Mouse (Mus musculus) midbrain, embryonic 15.5 days (tissue): Measurements from ENCODE around the gene Asap3. TPM values are rescaled to one million over a fixed set of nuclear protein-coding genes. Genes with fewer than 3 reads are reported as not detected.

ENCODE experiments used
- ATAC-seq: fragments of 200-750 bp; cut with Nextera tagmentation; replicated peaks from 2 replicates; pipeline ENCODE4 v1.8.0; 2017; ENCODE audit warnings: moderate TSS enrichment
- H3K27ac ChIP-seq: fragments of 300-500 bp; sonication (generic); 2 replicates; pipeline ENCODE4 v1.5.1; 2015; ENCODE audit warnings: mild to moderate bottlenecking, inconsistent platforms
- H3K27me3 ChIP-seq: fragments of 300-500 bp; sonication (generic); replicated peaks from 2 replicates; pipeline ENCODE4 v1.6.1; 2015; ENCODE audit warnings: inconsistent platforms
- H3K36me3 ChIP-seq: fragments of 300-500 bp; sonication (generic); replicated peaks from 2 replicates; pipeline ENCODE4 v1.6.1; 2015; ENCODE audit warnings: inconsistent platforms
- H3K4me1 ChIP-seq: fragments of 300-500 bp; sonication (generic); 2 replicates; pipeline ENCODE4 v1.6.1; 2015; ENCODE audit warnings: inconsistent platforms
- H3K4me2 ChIP-seq: fragments of 300-500 bp; sonication (generic); 2 replicates; pipeline ENCODE4 v1.6.1; 2015; ENCODE audit warnings: inconsistent platforms, mild to moderate bottlenecking, moderate library complexity
- H3K4me3 ChIP-seq: fragments of 300-500 bp; sonication (generic); 2 replicates; pipeline ENCODE4 v1.5.1; 2015; ENCODE audit warnings: mild to moderate bottlenecking, inconsistent platforms
- H3K9ac ChIP-seq: fragments of 300-500 bp; sonication (generic); 2 replicates; pipeline ENCODE4 v1.6.1; 2015; ENCODE audit warnings: mild to moderate bottlenecking, inconsistent platforms
- H3K9me3 ChIP-seq: fragments of 300-500 bp; sonication (generic); 2 replicates; pipeline ENCODE4 v1.6.1; 2016; ENCODE audit warnings: inconsistent platforms
- WGBS: fragments of 180-500 bp; shearing (Covaris S2); methylation state at CpG from one replicate; pipeline ENCODE4 v1.1.7; 2015; ENCODE audit warnings: mixed read lengths; 5-methylcytosine and 5-hydroxymethylcytosine counted together
- polyA plus RNA-seq: library from polyadenylated mRNA; unstranded; fragments of >200 nt; fragmentation: Nextera tagmentation; extraction: Ambion mirVana; gene quantifications from 2 replicates; pipeline ENCODE4 v1.2.1, GENCODE M21; 2015

Gene Asap3
- polyA plus RNA-seq, 1 experiment from 2014 or later: 5.1 TPM

GRCm38 (mm10) chr4:136186739-136187472, 19.3 kb upstream of the Asap3 start:
- ATAC-seq: no peak
- H3K27ac ChIP-seq: no peak overlapping the region
- H3K9me3 ChIP-seq: no peaks in the 10 kb centered on the region
- H3K4me2 ChIP-seq: no peak overlapping the region
- no peaks in the 10 kb centered on the region for H3K27me3 ChIP-seq
- no peak overlapping the region for H3K4me3 ChIP-seq
- 84% methylated on average over 23 of the region's 23 CpGs for WGBS
- H3K36me3 ChIP-seq: no peaks in the 10 kb centered on the region
- H3K4me1 ChIP-seq: no peaks in the 10 kb centered on the region
- no peak overlapping the region for H3K9ac ChIP-seq

GRCm38 (mm10) chr4:136188973-136189737, 17.0 kb upstream of the Asap3 start:
- ATAC-seq: no peak
- H3K4me2 ChIP-seq: no peak overlapping the region
- no peak overlapping the region for H3K9ac ChIP-seq
- no peak overlapping the region for H3K27ac ChIP-seq
- H3K4me1 ChIP-seq: no peaks in the 10 kb centered on the region
- WGBS: 83% methylated on average over 6 of the region's 6 CpGs
- no peaks in the 10 kb centered on the region for H3K27me3 ChIP-seq
- no peaks in the 10 kb centered on the region for H3K36me3 ChIP-seq
- H3K9me3 ChIP-seq: no peaks in the 10 kb centered on the region
- no peak overlapping the region for H3K4me3 ChIP-seq

- no peaks in the 10 kb centered on the region for H3K36me3 ChIP-seq
- no peak overlapping the region for H3K4me3 ChIP-seq
- H3K9ac ChIP-seq: no peak overlapping the region
- no peaks in the 10 kb centered on the region for H3K4me1 ChIP-seq
- H3K9me3 ChIP-seq: no peaks in the 10 kb centered on the region
- H3K27me3 ChIP-seq: no peaks in the 10 kb centered on the region
- no peak for ATAC-seq
- H3K27ac ChIP-seq: no peak overlapping the region
- no peak overlapping the region for H3K4me2 ChIP-seq
- 84% methylated on average over 8 of the region's 8 CpGs for WGBS
Observed at GRCm38 (mm10) chr4:136189912-136190311, 16.3 kb upstream of the Asap3 start.

- no peak overlapping the region for H3K4me3 ChIP-seq
- H3K9me3 ChIP-seq: no peaks in the 10 kb centered on the region
- no peak overlapping the region for H3K27ac ChIP-seq
- H3K27me3 ChIP-seq: no peaks in the 10 kb centered on the region
- no peak overlapping the region for H3K4me2 ChIP-seq
- no peak for ATAC-seq
- H3K4me1 ChIP-seq: no peaks in the 10 kb centered on the region
- H3K9ac ChIP-seq: no peak overlapping the region
- H3K36me3 ChIP-seq: no peaks in the 10 kb centered on the region
- WGBS: 93% methylated on average over 3 of the region's 3 CpGs
Observed at GRCm38 (mm10) chr4:136193571-136193970, 12.6 kb upstream of the Asap3 start.

GRCm38 (mm10) chr4:136195029-136195428, 11.1 kb upstream of the Asap3 start:
- no peaks in the 10 kb centered on the region for H3K27me3 ChIP-seq
- H3K4me3 ChIP-seq: no peak overlapping the region
- no peak overlapping the region for H3K4me2 ChIP-seq
- H3K36me3 ChIP-seq: no peaks in the 10 kb centered on the region
- no peak overlapping the region for H3K9ac ChIP-seq
- H3K4me1 ChIP-seq: no peaks in the 10 kb centered on the region
- no peak overlapping the region for H3K27ac ChIP-seq
- 68% methylated on average over 7 of the region's 7 CpGs for WGBS
- ATAC-seq: no peak
- H3K9me3 ChIP-seq: no peaks in the 10 kb centered on the region

GRCm38 (mm10) chr4:136195629-136196028, 10.5 kb upstream of the Asap3 start:
- 75% methylated on average over 9 of the region's 9 CpGs for WGBS
- no peak for ATAC-seq

GRCm38 (mm10) chr4:136196201-136196600, 10.0 kb upstream of the Asap3 start:
- 80% methylated on average over 10 of the region's 10 CpGs for WGBS
- no peaks in the 10 kb centered on the region for H3K9me3 ChIP-seq
- H3K27me3 ChIP-seq: no peaks in the 10 kb centered on the region
- ATAC-seq: no peak
- H3K36me3 ChIP-seq: no peaks in the 10 kb centered on the region
- H3K9ac ChIP-seq: no peak overlapping the region
- no peak overlapping the region for H3K4me2 ChIP-seq
- H3K4me3 ChIP-seq: no peak overlapping the region
- no peak overlapping the region for H3K27ac ChIP-seq
- no peaks in the 10 kb centered on the region for H3K4me1 ChIP-seq

More at GRCm38 (mm10) chr4:136195629-136196028, 10.5 kb upstream of the Asap3 start:
- no peak overlapping the region for H3K4me2 ChIP-seq
- no peaks in the 10 kb centered on the region for H3K36me3 ChIP-seq
- no peak overlapping the region for H3K9ac ChIP-seq
- no peak overlapping the region for H3K4me3 ChIP-seq
- no peak overlapping the region for H3K27ac ChIP-seq
- H3K27me3 ChIP-seq: no peaks in the 10 kb centered on the region
- H3K4me1 ChIP-seq: no peaks in the 10 kb centered on the region
- no peaks in the 10 kb centered on the region for H3K9me3 ChIP-seq

GRCm38 (mm10) chr4:136198846-136199245, 7.3 kb upstream of the Asap3 start:
- Histone ChIP-seq H3K36me3 (no peaks in the 10 kb centered on the region), H3K27me3 (no peaks in the 10 kb centered on the region), H3K4me2 (no peak overlapping the region), H3K27ac (no peak overlapping the region), H3K9me3 (no peaks in the 10 kb centered on the region), H3K4me1 (no peaks in the 10 kb centered on the region), H3K9ac (no peak overlapping the region), H3K4me3 (no peak overlapping the region)
- ATAC-seq: no peak
- WGBS: 71% methylated on average over 7 of the region's 7 CpGs

DNA sequence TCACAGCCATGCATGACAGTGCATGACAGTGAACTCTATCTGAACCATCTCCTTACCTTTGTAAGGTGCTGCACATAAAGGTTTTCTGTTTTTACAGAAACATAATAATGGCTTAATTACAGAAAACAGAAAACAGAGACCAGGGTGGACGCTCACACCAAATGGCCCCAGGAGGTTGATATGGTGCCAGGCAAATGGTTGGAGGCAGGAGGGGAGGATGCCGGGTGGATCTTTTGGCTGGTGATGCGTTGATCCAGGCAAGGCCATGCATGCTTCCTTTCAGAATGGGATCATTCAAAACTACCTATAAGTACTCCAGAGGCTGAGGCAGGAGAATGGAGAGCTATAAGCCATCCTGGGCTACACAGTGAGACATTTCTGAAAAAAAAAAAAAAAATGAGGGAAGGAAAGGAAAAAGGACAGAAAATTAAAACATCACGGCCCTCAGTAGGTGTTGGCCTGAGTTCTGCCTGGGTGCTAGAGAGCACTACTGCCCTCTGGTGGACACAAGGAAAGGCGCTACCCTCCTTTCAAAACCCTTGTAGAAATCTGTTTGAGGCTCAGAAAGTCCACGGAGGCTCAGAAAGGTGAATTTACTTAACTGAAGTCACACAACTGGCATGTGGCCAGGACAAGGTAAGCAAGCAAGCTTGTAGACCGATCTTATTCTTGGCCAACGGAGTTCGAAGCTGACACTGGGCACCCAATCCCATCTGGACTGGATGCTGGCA, 6.4 kb upstream of the Asap3 start:
- no peak for ATAC-seq
- no peak overlapping the region for H3K9ac ChIP-seq
- no peak overlapping the region for H3K4me3 ChIP-seq
- WGBS: 33% methylated on average over 9 of the region's 9 CpGs
- no peaks in the 10 kb centered on the region for H3K27me3 ChIP-seq
- H3K27ac ChIP-seq: no peak overlapping the region
- H3K36me3 ChIP-seq: no peaks in the 10 kb centered on the region
- no peaks in the 10 kb centered on the region for H3K4me1 ChIP-seq
- no peaks in the 10 kb centered on the region for H3K9me3 ChIP-seq
- H3K4me2 ChIP-seq: no peak overlapping the region

DNA sequence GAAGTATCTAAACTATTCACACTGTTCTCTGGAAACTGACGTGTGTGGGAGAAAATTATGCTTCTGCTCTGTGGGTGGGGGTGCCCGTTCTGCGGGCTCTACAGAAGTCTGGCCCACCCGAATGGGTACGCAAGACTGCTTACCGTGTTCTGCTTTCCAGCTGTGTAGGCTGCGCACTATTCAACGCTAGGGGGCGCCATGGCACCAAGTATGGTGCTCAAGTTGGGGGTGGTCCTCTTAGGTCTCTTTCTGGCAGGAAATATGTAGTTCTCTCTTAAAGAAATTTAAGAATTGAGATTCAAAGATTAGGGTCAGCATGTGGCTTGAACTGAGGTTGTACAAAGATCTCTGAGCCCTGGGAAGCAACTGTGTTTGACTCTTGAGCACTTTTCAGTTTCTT, 3.7 kb upstream of the Asap3 start:
- WGBS: 5% methylated on average over 9 of the region's 9 CpGs
- Histone ChIP-seq H3K27me3 (no peaks in the 10 kb centered on the region), H3K36me3 (no peaks in the 10 kb centered on the region), H3K9ac (no peak overlapping the region), H3K4me2 (no peak overlapping the region), H3K27ac (no peak overlapping the region), H3K4me1 (peaks cover 16% of the 10 kb centered on the region), H3K4me3 (no peak overlapping the region), H3K9me3 (no peaks in the 10 kb centered on the region)
- ATAC-seq: no peak

DNA sequence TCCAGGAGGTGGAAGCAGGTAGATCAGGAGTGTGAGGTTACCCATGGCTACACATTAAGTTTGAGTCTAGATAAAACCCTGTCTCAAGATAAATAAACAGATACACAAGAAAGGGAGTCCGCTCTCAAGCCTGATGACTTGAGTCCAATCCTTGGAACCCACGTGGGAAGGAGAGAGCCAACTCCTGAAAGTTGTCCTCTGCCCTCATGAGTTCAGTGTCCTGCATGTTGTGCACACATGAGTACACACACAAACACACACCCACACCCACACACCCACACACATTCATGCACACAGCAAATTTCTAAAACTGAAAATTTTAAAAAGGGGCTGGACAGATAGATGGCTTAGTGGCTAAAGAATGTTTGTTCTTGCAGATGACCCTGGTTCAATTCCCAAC, 1.4 kb upstream of the Asap3 start:
- Histone ChIP-seq H3K36me3 (no peaks in the 10 kb centered on the region), H3K4me2 (no peak overlapping the region), H3K9me3 (no peaks in the 10 kb centered on the region), H3K9ac (no peak overlapping the region), H3K27me3 (no peaks in the 10 kb centered on the region; the same call in 1 of the 2 replicates), H3K4me1 (peaks cover 16% of the 10 kb centered on the region), H3K4me3 (no peak overlapping the region), H3K27ac (no peak overlapping the region)
- no peak for ATAC-seq
- 94% methylated on average over 2 of the region's 2 CpGs for WGBS

GRCm38 (mm10) chr4:136206943-136207342, 778 bp downstream of the Asap3 start:
- 4% methylated on average over 6 of the region's 6 CpGs for WGBS

More at GRCm38 (mm10) chr4:136206943-136207342, 778 bp downstream of the Asap3 start:
- no peak overlapping the region for H3K27ac ChIP-seq
- H3K9me3 ChIP-seq: no peaks in the 10 kb centered on the region
- H3K4me2 ChIP-seq: peak overlapping the region; percentile 99
- peak overlapping the region; percentile 68; the same call in 1 of the 2 replicates for H3K9ac ChIP-seq
- peak overlapping the region; percentile 50 for H3K4me3 ChIP-seq
- 0 out of 2 replicates have a peak, but pooled peaks have one; percentile 5 for ATAC-seq
- H3K4me1 ChIP-seq: peaks cover 16% of the 10 kb centered on the region
- H3K36me3 ChIP-seq: no peaks in the 10 kb centered on the region
- H3K27me3 ChIP-seq: no peaks in the 10 kb centered on the region; the same call in 1 of the 2 replicates
